Mouse (Mus musculus): ENCODE data around the gene Nyx. TPM values are rescaled to one million over a fixed set of nuclear protein-coding genes. Genes with fewer than 3 reads are reported as not detected.

Nyx gene
- polyA plus RNA-seq, 1 experiment from 2014 or later: not detected

GRCm38 (mm10) chrX:13502862-13503375, 37.0 kb downstream of the Nyx start:
- Histone ChIP-seq H3K4me2 (no peak overlapping the region), H3K4me3 (ENCODE audit: low read depth, low read length) (no peak overlapping the region), H3K9ac (ENCODE audit: low read depth, low read length) (no peak overlapping the region), H3K9me3 (replicated peaks; ENCODE audit: control insufficient read depth, low read length) (no peaks in the 10 kb centered on the region), H3K4me1 (ENCODE audit: control insufficient read depth, insufficient read depth, low read length) (no peaks in the 10 kb centered on the region), H3K27ac (ENCODE audit: low read depth, low read length) (no peak overlapping the region), H3K36me3 (ENCODE audit: control insufficient read depth, insufficient read depth, low read length) (no peaks in the 10 kb centered on the region), H3K27me3 (ENCODE audit: control insufficient read depth, insufficient read depth, low read length) (no peaks in the 10 kb centered on the region)
- WGBS (ENCODE audit: insufficient replicate concordance): 53% methylated on average over 7 of the region's 7 CpGs
- no peak for ATAC-seq (replicated peaks; ENCODE audit: insufficient number of reproducible peaks, low FRiP score, low TSS enrichment)

- Histone ChIP-seq H3K4me3 (ENCODE audit: low read depth, low read length) (no peak overlapping the region), H3K9me3 (replicated peaks; ENCODE audit: control insufficient read depth, low read length) (no peaks in the 10 kb centered on the region), H3K27me3 (ENCODE audit: control insufficient read depth, insufficient read depth, low read length) (no peaks in the 10 kb centered on the region), H3K27ac (ENCODE audit: low read depth, low read length) (no peak overlapping the region), H3K4me1 (ENCODE audit: control insufficient read depth, insufficient read depth, low read length) (no peaks in the 10 kb centered on the region), H3K4me2 (no peak overlapping the region), H3K9ac (ENCODE audit: low read depth, low read length) (no peak overlapping the region), H3K36me3 (ENCODE audit: control insufficient read depth, insufficient read depth, low read length) (no peaks in the 10 kb centered on the region)
- no peak for ATAC-seq (replicated peaks; ENCODE audit: insufficient number of reproducible peaks, low FRiP score, low TSS enrichment)
- 78% methylated on average over 7 of the region's 7 CpGs for WGBS (ENCODE audit: insufficient replicate concordance)
Measured at GRCm38 (mm10) chrX:13504389-13504788, 38.5 kb downstream of the Nyx start.

GRCm38 (mm10) chrX:13506376-13506775, 40.5 kb downstream of the Nyx start:
- no peaks in the 10 kb centered on the region for H3K9me3 ChIP-seq (replicated peaks; ENCODE audit: control insufficient read depth, low read length)
- no peaks in the 10 kb centered on the region for H3K27me3 ChIP-seq (ENCODE audit: control insufficient read depth, insufficient read depth, low read length)
- no peak overlapping the region for H3K9ac ChIP-seq (ENCODE audit: low read depth, low read length)
- H3K4me2 ChIP-seq: no peak overlapping the region
- no peak overlapping the region for H3K4me3 ChIP-seq (ENCODE audit: low read depth, low read length)
- H3K4me1 ChIP-seq (ENCODE audit: control insufficient read depth, insufficient read depth, low read length): no peaks in the 10 kb centered on the region
- H3K27ac ChIP-seq (ENCODE audit: low read depth, low read length): no peak overlapping the region
- ATAC-seq (replicated peaks; ENCODE audit: insufficient number of reproducible peaks, low FRiP score, low TSS enrichment): no peak
- 42% methylated on average over 2 of the region's 2 CpGs for WGBS (ENCODE audit: insufficient replicate concordance)
- no peaks in the 10 kb centered on the region for H3K36me3 ChIP-seq (ENCODE audit: control insufficient read depth, insufficient read depth, low read length)

GRCm38 (mm10) chrX:13513127-13513526, 47.2 kb downstream of the Nyx start:
- no peak for ATAC-seq (replicated peaks; ENCODE audit: insufficient number of reproducible peaks, low FRiP score, low TSS enrichment)
- 45% methylated on average over 2 of the region's 2 CpGs for whole genome bisulfite sequencing (ENCODE audit: insufficient replicate concordance)
- Histone ChIP-seq H3K36me3 (ENCODE audit: control insufficient read depth, insufficient read depth, low read length) (no peaks in the 10 kb centered on the region), H3K9ac (ENCODE audit: low read depth, low read length) (no peak overlapping the region), H3K27me3 (ENCODE audit: control insufficient read depth, insufficient read depth, low read length) (peaks cover 7% of the 10 kb centered on the region), H3K4me2 (no peak overlapping the region), H3K27ac (ENCODE audit: low read depth, low read length) (no peak overlapping the region), H3K9me3 (replicated peaks; ENCODE audit: control insufficient read depth, low read length) (no peaks in the 10 kb centered on the region), H3K4me1 (ENCODE audit: control insufficient read depth, insufficient read depth, low read length) (no peaks in the 10 kb centered on the region), H3K4me3 (ENCODE audit: low read depth, low read length) (no peak overlapping the region)

GRCm38 (mm10) chrX:13513864-13514263, 48.0 kb downstream of the Nyx start:
- no peak overlapping the region for H3K4me2 ChIP-seq
- no peak for ATAC-seq (replicated peaks; ENCODE audit: insufficient number of reproducible peaks, low FRiP score, low TSS enrichment)
- H3K27me3 ChIP-seq (ENCODE audit: control insufficient read depth, insufficient read depth, low read length): peaks cover 7% of the 10 kb centered on the region
- 82% methylated on average over 5 of the region's 5 CpGs for WGBS (ENCODE audit: insufficient replicate concordance)
- H3K4me1 ChIP-seq (ENCODE audit: control insufficient read depth, insufficient read depth, low read length): no peaks in the 10 kb centered on the region
- H3K27ac ChIP-seq (ENCODE audit: low read depth, low read length): no peak overlapping the region
- H3K36me3 ChIP-seq (ENCODE audit: control insufficient read depth, insufficient read depth, low read length): no peaks in the 10 kb centered on the region
- no peak overlapping the region for H3K4me3 ChIP-seq (ENCODE audit: low read depth, low read length)
- no peak overlapping the region for H3K9ac ChIP-seq (ENCODE audit: low read depth, low read length)
- no peaks in the 10 kb centered on the region for H3K9me3 ChIP-seq (replicated peaks; ENCODE audit: control insufficient read depth, low read length)

GRCm38 (mm10) chrX:13516451-13516850, 50.5 kb downstream of the Nyx start:
- peaks cover 7% of the 10 kb centered on the region for H3K27me3 ChIP-seq (ENCODE audit: control insufficient read depth, insufficient read depth, low read length)
- WGBS (ENCODE audit: insufficient replicate concordance): 84% methylated on average over 6 of the region's 6 CpGs
- no peak for ATAC-seq (replicated peaks; ENCODE audit: insufficient number of reproducible peaks, low FRiP score, low TSS enrichment)
- H3K9ac ChIP-seq (ENCODE audit: low read depth, low read length): no peak overlapping the region
- no peaks in the 10 kb centered on the region for H3K4me1 ChIP-seq (ENCODE audit: control insufficient read depth, insufficient read depth, low read length)
- no peaks in the 10 kb centered on the region for H3K36me3 ChIP-seq (ENCODE audit: control insufficient read depth, insufficient read depth, low read length)
- H3K27ac ChIP-seq (ENCODE audit: low read depth, low read length): no peak overlapping the region
- H3K9me3 ChIP-seq (replicated peaks; ENCODE audit: control insufficient read depth, low read length): no peaks in the 10 kb centered on the region
- no peak overlapping the region for H3K4me2 ChIP-seq
- no peak overlapping the region for H3K4me3 ChIP-seq (ENCODE audit: low read depth, low read length)

GRCm38 (mm10) chrX:13518019-13518418, 52.1 kb downstream of the Nyx start:
- H3K4me2 ChIP-seq: no peak overlapping the region
- no peak for ATAC-seq (replicated peaks; ENCODE audit: insufficient number of reproducible peaks, low FRiP score, low TSS enrichment)
- no peak overlapping the region for H3K9ac ChIP-seq (ENCODE audit: low read depth, low read length)
- H3K27me3 ChIP-seq (ENCODE audit: control insufficient read depth, insufficient read depth, low read length): peaks cover 7% of the 10 kb centered on the region
- no peaks in the 10 kb centered on the region for H3K4me1 ChIP-seq (ENCODE audit: control insufficient read depth, insufficient read depth, low read length)
- H3K36me3 ChIP-seq (ENCODE audit: control insufficient read depth, insufficient read depth, low read length): no peaks in the 10 kb centered on the region
- WGBS (ENCODE audit: insufficient replicate concordance): 69% methylated on average over 10 of the region's 10 CpGs
- H3K9me3 ChIP-seq (replicated peaks; ENCODE audit: control insufficient read depth, low read length): no peaks in the 10 kb centered on the region
- no peak overlapping the region for H3K27ac ChIP-seq (ENCODE audit: low read depth, low read length)
- H3K4me3 ChIP-seq (ENCODE audit: low read depth, low read length): no peak overlapping the region

GRCm38 (mm10) chrX:13518781-13519407, 53.0 kb downstream of the Nyx start:
- no peaks in the 10 kb centered on the region for H3K4me1 ChIP-seq (ENCODE audit: control insufficient read depth, insufficient read depth, low read length)
- ATAC-seq (replicated peaks; ENCODE audit: insufficient number of reproducible peaks, low FRiP score, low TSS enrichment): no peak
- 37% methylated on average over 4 of the region's 4 CpGs for WGBS (ENCODE audit: insufficient replicate concordance)
- H3K36me3 ChIP-seq (ENCODE audit: control insufficient read depth, insufficient read depth, low read length): no peaks in the 10 kb centered on the region
- no peaks in the 10 kb centered on the region for H3K9me3 ChIP-seq (replicated peaks; ENCODE audit: control insufficient read depth, low read length)
- H3K4me2 ChIP-seq: no peak overlapping the region
- no peak overlapping the region for H3K9ac ChIP-seq (ENCODE audit: low read depth, low read length)
- no peak overlapping the region for H3K4me3 ChIP-seq (ENCODE audit: low read depth, low read length)
- H3K27me3 ChIP-seq (ENCODE audit: control insufficient read depth, insufficient read depth, low read length): peaks cover 7% of the 10 kb centered on the region
- no peak overlapping the region for H3K27ac ChIP-seq (ENCODE audit: low read depth, low read length)

- no peak overlapping the region for H3K4me3 ChIP-seq (ENCODE audit: low read depth, low read length)
- H3K27me3 ChIP-seq (ENCODE audit: control insufficient read depth, insufficient read depth, low read length): peaks cover 7% of the 10 kb centered on the region
- H3K36me3 ChIP-seq (ENCODE audit: control insufficient read depth, insufficient read depth, low read length): no peaks in the 10 kb centered on the region
- H3K4me2 ChIP-seq: no peak overlapping the region
- ATAC-seq (replicated peaks; ENCODE audit: insufficient number of reproducible peaks, low FRiP score, low TSS enrichment): no peak
- no peak overlapping the region for H3K9ac ChIP-seq (ENCODE audit: low read depth, low read length)
- no peaks in the 10 kb centered on the region for H3K4me1 ChIP-seq (ENCODE audit: control insufficient read depth, insufficient read depth, low read length)
- WGBS (ENCODE audit: insufficient replicate concordance): 45% methylated on average over 5 of the region's 5 CpGs
- no peaks in the 10 kb centered on the region for H3K9me3 ChIP-seq (replicated peaks; ENCODE audit: control insufficient read depth, low read length)
- no peak overlapping the region for H3K27ac ChIP-seq (ENCODE audit: low read depth, low read length)
Measured at GRCm38 (mm10) chrX:13519408-13519783, 53.5 kb downstream of the Nyx start.
